Mouse (Mus musculus) left cerebral cortex, postnatal 14 days (tissue): ENCODE measurements at regions not wholly inside any gene's neighbourhood (a gene's known extent, or its start where the extent isn't known, plus 50 kb on each side); places are given as distances from the start of the nearest gene placed in this dataset.

Experiments
- DNase-seq, 2 experiments: peaks; one replicate each; pipeline ENCODE4 v3.0.0; 2021 to 2022; ENCODE audit warnings: low spot score in 2 of 2, mixed read lengths in 1 of 2
- intact Hi-C: fragments of 180-260 bp; cut with DNase I; formaldehyde crosslinking; loops from one replicate; pipeline ENCODE4 v1.15.1; 2025

DNA sequence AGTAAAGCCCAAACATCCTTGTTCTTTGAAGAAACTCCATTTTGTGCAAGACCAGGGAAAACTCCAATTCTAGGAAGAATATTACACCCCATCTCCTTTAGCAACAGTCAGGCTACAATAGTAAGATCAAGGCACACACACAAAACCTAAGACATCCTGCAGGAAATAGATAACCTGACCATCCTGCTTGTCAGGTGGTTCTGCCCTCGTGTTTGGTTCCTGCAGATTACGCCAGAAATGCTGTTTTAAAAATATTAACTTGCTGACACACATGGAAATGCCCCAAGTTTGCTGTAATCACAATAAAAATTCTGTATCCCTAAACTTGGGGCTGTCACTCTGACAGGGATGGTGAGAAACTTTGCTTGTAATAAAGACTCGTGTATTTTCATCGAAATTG is 251.6 kb downstream of the Kcnj3 start:
- DNase-seq, result no peak
- intact Hi-C loops, result no loop called here

DNA sequence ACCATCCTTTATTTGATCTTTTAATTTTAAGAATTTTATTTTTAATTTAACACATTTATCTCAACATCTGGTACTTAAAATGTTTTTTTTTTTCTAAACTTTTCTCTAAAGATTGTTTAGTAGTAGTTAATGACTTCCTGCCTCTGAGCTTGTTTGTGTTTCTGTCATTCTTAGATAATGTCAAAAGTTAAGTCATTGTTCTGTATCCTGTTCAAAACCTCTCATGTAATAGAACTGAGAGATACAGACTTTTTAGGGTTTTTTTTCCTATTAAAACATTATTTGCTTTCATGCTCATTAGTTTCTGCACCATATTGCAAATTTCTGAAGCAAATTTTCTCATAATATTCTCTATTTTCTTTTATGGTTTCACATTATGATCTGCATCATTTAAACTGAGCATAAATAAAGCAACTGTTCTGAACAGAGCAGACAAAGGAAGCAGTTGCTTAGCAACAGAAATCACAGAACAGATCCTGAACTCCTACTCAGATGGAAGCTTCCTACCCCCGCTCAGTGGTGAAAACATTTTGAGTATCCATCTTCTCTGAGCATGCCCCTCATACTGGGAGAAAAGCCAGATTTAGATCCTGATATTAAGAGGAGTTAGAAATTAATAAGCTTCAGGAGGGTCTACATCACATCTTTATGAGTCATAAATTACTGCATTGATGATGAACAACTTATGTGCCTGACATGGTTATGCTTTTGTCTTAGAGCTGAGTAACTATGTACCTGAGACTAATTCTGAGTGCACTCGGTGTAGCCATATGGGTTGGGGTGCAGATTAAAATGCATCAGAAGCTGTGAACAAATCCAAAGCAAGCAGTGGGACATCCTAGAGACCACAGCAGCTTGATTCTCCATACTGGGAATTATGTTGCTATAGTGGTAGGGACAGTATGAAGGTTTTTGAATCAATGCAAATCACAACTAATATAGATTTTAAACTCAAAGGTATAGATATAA is 257.4 kb downstream of the Kcnj3 start:
- peak; percentile 61 to 79 for DNase-seq
- intact Hi-C loops, result loop anchor here (10.0 kb wide), 1 partner anchor 122 kb away; no protein-coding TSS in a partner anchor

DNA sequence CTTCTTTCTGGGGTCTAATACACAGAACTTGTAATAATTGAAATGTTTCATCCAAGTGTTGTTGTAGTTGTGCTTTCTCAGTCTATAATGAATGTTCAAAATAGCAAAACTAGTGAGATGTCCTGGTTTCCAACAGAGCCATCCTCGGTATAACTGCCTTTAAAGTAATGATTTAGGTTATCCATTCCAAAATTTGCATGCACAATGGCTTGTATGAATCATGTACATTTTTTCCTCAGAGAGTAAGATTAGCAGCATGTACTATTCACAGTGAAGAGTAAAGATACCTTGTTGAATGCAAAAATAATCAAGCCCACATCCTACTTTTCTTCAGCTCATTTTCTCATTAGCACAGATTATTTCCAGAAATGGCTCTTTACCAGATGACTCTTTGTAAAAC is 263.9 kb downstream of the Kcnj3 start:
- DNase-seq, result no peak
- intact Hi-C loops, result loop anchor here (10.0 kb wide), 1 partner anchor 115 kb away; no protein-coding TSS in a partner anchor
